Comparison of ENCODE assay signal across 47 mouse cellular contexts in genomic region chr1:173190540-173190939, GRCm38 (mm10). TPM values are rescaled to one million over a fixed set of nuclear protein-coding genes. Genes with fewer than 3 reads are reported as not detected.
"Had no signal": no experiment of that assay in that cellular context is flagged by ENCODE, and none has a peak within 500 bp of the region (broad histone marks: within the 10 kb centered on the region; RNA-seq: fewer than 3 reads in every experiment).

Olfr1406 (minus strand) TSS chr1:173190640.

- H3K27ac ChIP-seq: limb, embryonic 10.5 days; limb, embryonic 12.5 days; limb, embryonic 13.5 days; limb, embryonic 15.5 days; liver, embryonic 12.5 days; liver, embryonic 13.5 days; liver, embryonic 14.5 days; liver, embryonic 15.5 days; lung, embryonic 15.5 days; macrophage; midbrain, embryonic 10.5 days; midbrain, embryonic 12.5 days; midbrain, embryonic 13.5 days; midbrain, embryonic 15.5 days; neural tube, embryonic 12.5 days had no signal

- H3K9ac ChIP-seq: limb, embryonic 12.5 days; limb, embryonic 13.5 days; limb, embryonic 15.5 days; liver, embryonic 12.5 days; liver, embryonic 13.5 days; liver, embryonic 14.5 days; liver, embryonic 15.5 days; liver, postnatal 0 days; lung, embryonic 14.5 days; lung, embryonic 15.5 days; midbrain, embryonic 12.5 days; midbrain, embryonic 13.5 days; midbrain, embryonic 15.5 days; neural tube, embryonic 12.5 days had no signal

- ATAC-seq: liver, embryonic 12.5 days; liver, postnatal 0 days; lung, postnatal 0 days; midbrain, embryonic 13.5 days; midbrain, embryonic 15.5 days; midbrain, embryonic 16.5 days had no signal

- H3K4me2 ChIP-seq: limb, embryonic 12.5 days; limb, embryonic 13.5 days; limb, embryonic 15.5 days; liver, embryonic 11.5 days; liver, embryonic 12.5 days; liver, embryonic 13.5 days; liver, embryonic 15.5 days; lung, embryonic 14.5 days; lung, embryonic 15.5 days; midbrain, embryonic 11.5 days; midbrain, embryonic 12.5 days; midbrain, embryonic 13.5 days; midbrain, embryonic 15.5 days; neural tube, embryonic 12.5 days had no signal

- H3K9me3 ChIP-seq: limb, embryonic 10.5 days; limb, embryonic 12.5 days; limb, embryonic 13.5 days; limb, embryonic 15.5 days; liver, embryonic 12.5 days; liver, embryonic 13.5 days; liver, embryonic 15.5 days; lung, embryonic 15.5 days; megakaryocyte, embryonic 14.5 days; midbrain, embryonic 10.5 days; midbrain, embryonic 12.5 days; midbrain, embryonic 13.5 days; midbrain, embryonic 15.5 days; neural tube, embryonic 12.5 days had no signal

- H3K36me3 ChIP-seq: limb, embryonic 10.5 days; limb, embryonic 12.5 days; limb, embryonic 13.5 days; limb, embryonic 15.5 days; liver, embryonic 12.5 days; liver, embryonic 13.5 days; liver, embryonic 15.5 days; lung, embryonic 15.5 days; midbrain, embryonic 10.5 days; midbrain, embryonic 12.5 days; midbrain, embryonic 13.5 days; midbrain, embryonic 15.5 days; neural tube, embryonic 12.5 days had no signal

- DNase-seq: left cerebral cortex, postnatal 4 days; liver; liver, embryonic 13.5 days; liver, postnatal 0 days; lung, adult 18-20 months; lung, adult 2 months; lung, embryonic 14.5 days; lung, postnatal 10 days; lung, postnatal 14 days; lung, postnatal 36 days; lung, postnatal 4 days; midbrain, embryonic 14.5 days had no signal

- H3K4me3 ChIP-seq: limb, embryonic 10.5 days; limb, embryonic 12.5 days; limb, embryonic 13.5 days; limb, embryonic 15.5 days; liver, embryonic 12.5 days; liver, embryonic 13.5 days; liver, embryonic 15.5 days; lung, embryonic 15.5 days; megakaryocyte, embryonic 14.5 days; midbrain, embryonic 10.5 days; midbrain, embryonic 12.5 days; midbrain, embryonic 13.5 days; midbrain, embryonic 15.5 days; myocyte; neural tube, embryonic 12.5 days had no signal

- H3K27me3 ChIP-seq: limb, embryonic 12.5 days; limb, embryonic 13.5 days; limb, embryonic 15.5 days; liver, embryonic 12.5 days; liver, embryonic 13.5 days; liver, embryonic 15.5 days; lung, embryonic 15.5 days; megakaryocyte, embryonic 14.5 days; midbrain, embryonic 12.5 days; midbrain, embryonic 13.5 days; midbrain, embryonic 15.5 days; neural tube, embryonic 12.5 days had no signal

- H3K4me1 ChIP-seq: limb, embryonic 10.5 days; limb, embryonic 12.5 days; limb, embryonic 13.5 days; limb, embryonic 15.5 days; liver, embryonic 12.5 days; liver, embryonic 13.5 days; liver, embryonic 15.5 days; lung, embryonic 15.5 days; megakaryocyte, embryonic 14.5 days; midbrain, embryonic 10.5 days; midbrain, embryonic 12.5 days; midbrain, embryonic 13.5 days; midbrain, embryonic 15.5 days; neural tube, embryonic 12.5 days had no signal

RNA-seq across cellular contexts. Expression of gene Olfr1406, which starts in this region (rescaled TPM):
- total RNA-seq: left cerebral cortex, postnatal 10 days; left cerebral cortex, postnatal 14 days; left cerebral cortex, postnatal 25 days; left cerebral cortex, postnatal 36 days; left cerebral cortex, postnatal 4 days; liver, adult 2 months; megakaryocyte progenitor cell, adult 5-6 weeks; megakaryocyte, adult 5-6 weeks; megakaryocyte-erythroid progenitor cell, adult 5-6 weeks; midbrain, postnatal 0 days; monocyte, adult 5-6 weeks had no signal
- polyA plus RNA-seq: limb, embryonic 10.5 days; limb, embryonic 11.5 days; limb, embryonic 12.5 days; limb, embryonic 13.5 days; limb, embryonic 14.5 days; limb, embryonic 15.5 days; liver, adult 2 months; liver, embryonic 11.5 days; liver, embryonic 12.5 days; liver, embryonic 13.5 days; liver, embryonic 14.5 days; liver, embryonic 15.5 days; liver, embryonic 16.5 days; liver, postnatal 0 days; lung, adult 2 months; lung, embryonic 14.5 days; lung, embryonic 15.5 days; lung, embryonic 16.5 days; lung, postnatal 0 days; macrophage; midbrain, embryonic 10.5 days; midbrain, embryonic 11.5 days; midbrain, embryonic 12.5 days; midbrain, embryonic 13.5 days; midbrain, embryonic 14.5 days; midbrain, embryonic 15.5 days; midbrain, embryonic 16.5 days; midbrain, postnatal 0 days; myocyte; neural tube, embryonic 11.5 days; neural tube, embryonic 12.5 days had no signal
